Mouse (Mus musculus): ENCODE measurements around the gene Arhgef7.

GRCm38 (mm10) chr8:11770001-11770400 is 42.5 kb downstream of the Arhgef7 start:
- no peak for TF ChIP-seq CTCF (IDR thresholded peaks at IDR 0.05)
- TF ChIP-seq POLR2A (IDR thresholded peaks at IDR 0.05; ENCODE audit: insufficient read depth, low read depth, low read length), result no peak
